Mouse (Mus musculus) erythroid progenitor cell, adult 5-6 weeks (primary cell): ENCODE data around the gene Fam126b. TPM values are rescaled to one million over a fixed set of nuclear protein-coding genes. Genes with fewer than 3 reads are reported as not detected.
"Not testable (repeated sequence)": the region's sequence is repeated elsewhere in the genome, so short reads cannot be mapped to it uniquely, and the experiment has no call there.

Experiments
- ATAC-seq: replicated peaks from 2 replicates; pipeline ENCODE4 v1.8.0; 2016; ENCODE audit warnings: moderate number of reproducible peaks, mild to moderate bottlenecking, moderate TSS enrichment, inconsistent platforms; ENCODE audit not compliant: poor library complexity, low FRiP score, severe bottlenecking
- total RNA-seq, 2 experiments: library from RNA; stranded (forward) in 1 of 2; stranded (reverse) in 1 of 2; fragments of 150-400 nt in 1 of 2; fragments of 186-747, 209-891 nt in 1 of 2; gene quantifications; 2 replicates each; pipeline versions ENCODE4 v1.2.3 to v1.2.4; 2015 to 2017; ENCODE audit warnings: low replicate concordance in 2 of 2

Fam126b gene
- total RNA-seq (2015; ENCODE audit: low replicate concordance) = 6.7 and 6.8 TPM in 2 replicates
- 8.3 and 11.0 TPM in 2 replicates for total RNA-seq (2017; ENCODE audit: low replicate concordance)

DNA sequence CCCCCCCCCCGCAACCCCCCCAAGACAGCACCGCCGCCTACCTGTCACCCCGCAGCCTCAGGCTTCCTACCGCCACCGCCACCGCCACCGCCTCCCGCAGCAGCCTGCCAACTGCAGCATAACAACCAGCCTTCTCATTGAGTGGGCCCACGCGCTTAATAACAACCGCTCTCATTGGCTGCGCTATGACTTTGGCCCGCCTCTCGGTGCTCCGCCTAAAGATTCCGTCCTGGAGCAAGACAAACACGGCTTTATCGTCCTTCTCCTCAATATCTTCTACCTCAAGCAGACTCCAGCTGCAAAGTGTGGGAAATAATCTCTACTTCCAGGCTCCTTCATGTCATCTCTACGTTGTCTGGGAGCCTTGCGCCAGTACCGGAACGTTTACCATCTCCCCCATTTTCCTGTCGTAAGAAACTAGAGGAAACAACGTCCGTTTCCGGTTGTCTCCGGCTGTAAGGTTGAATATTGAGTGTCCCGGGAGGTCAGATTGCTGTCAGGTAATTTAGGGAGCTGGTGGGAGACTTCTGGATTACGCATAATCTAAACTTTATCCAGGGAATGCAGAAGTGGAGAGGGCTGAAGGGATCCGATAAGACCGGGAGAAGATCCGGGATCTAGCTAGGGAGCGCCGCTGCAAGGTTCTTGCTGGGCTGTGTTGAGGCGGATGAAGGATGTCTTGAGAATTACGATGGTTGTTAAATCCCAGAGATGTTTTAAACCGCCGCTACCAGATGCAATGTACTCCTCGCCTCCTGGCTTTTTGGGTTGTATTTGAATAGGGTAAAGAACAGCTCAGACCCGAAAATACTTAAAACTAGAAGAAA is at the start of gene Fam126b, which contains the start of gene Ndufb3:
TSS of gene Fam126b (minus strand) at position 153 of the 827 bp plus-strand sequence.
TSS of gene Ndufb3 (plus strand) at position 214 of the 827 bp plus-strand sequence.
- ATAC-seq = peak; percentile 100

DNA sequence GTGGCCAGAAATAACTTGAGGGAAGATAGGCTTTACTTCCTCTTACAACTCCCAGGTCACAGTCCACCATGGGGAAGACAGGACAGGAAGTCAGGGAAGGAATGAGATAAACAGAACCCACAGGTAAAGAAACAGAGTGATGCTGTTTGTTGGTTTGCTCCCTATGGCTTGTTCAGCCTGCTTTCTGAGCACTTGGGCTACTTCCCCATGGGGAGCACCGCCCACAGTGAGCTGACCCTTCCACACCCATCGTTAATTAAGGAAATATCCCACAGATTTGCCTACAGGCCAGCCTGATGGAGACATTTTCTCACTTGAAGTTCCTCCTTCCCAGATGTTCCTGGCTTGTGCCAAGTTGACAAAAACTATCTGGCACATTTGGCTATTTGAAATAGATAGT is 42.7 kb upstream of the Fam126b start:
- ATAC-seq = not testable (repeated sequence)

- no peak for ATAC-seq
Measured at GRCm38 (mm10) chr1:58621996-58622748, 36.0 kb upstream of the Fam126b start.

DNA sequence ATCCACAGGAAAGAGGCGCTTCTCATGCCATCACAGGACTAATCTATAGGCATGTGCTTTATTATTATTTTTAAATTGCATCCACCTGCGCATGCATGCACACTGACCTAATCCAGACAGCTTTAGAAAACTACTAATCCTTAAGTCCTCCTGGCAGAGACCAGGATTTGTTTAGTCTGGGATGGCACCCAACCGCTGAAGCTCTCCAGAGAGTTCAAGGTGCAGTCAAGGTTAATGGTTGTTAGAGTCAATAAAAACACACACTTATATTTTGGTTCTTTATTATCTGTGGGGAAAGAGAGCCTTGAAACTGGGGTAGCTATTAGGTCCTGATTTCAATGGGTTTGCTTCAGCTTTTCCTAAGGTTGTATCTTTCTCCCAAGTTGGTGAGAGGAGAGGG is 35.1 kb upstream of the Fam126b start:
- ATAC-seq = no peak

DNA sequence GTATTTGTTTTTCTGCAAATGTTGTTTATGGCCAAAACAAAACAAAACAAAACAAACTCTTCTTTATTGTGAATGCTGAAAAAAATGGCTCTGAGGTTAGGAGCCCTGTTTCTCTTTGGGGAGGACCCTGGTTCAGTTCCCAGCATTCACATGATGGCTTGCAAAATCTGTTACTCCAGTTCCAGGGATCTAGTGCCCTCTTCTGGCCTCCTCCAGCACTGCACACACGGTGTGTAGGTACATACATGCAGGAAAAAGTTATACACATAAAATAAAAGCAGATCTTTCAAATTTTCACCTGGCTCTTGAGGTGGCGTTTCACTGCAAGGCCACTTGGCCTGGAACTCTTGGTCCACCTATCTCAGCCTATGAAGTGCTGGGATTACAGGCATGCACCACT is 32.6 kb upstream of the Fam126b start:
- no peak for ATAC-seq

DNA sequence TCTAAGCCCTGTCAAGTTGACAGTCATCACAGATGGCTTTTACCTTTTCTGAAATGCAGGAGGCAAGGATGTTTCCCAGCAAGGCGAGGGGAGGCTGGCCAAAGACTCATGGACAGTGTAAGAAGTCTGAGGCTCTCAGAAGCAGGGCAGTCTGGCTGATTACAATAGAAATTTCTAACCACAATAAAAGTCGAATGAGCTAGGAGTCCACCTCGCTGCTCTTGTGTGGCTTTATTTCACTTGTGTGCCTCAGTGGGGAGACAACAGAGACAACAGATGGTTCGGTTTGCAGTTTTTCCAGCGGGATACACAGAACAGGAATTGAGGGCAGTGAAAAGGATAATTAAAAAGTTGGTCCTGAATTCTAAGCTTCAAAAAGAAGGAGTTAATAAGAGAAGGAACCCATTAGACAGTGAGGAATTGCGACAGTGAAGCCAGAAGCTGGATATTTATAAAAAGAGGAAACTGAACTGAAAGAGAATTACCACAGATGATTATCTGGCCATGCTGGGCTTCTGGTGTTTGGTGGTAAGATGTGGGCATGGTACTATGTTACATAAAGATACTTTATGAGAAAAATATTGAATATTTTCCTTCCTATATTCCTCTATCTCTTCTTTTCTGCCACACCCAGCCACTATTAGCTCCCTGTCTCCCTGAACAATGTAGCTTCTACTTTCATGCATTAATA is 32.0 kb upstream of the Fam126b start:
- no peak for ATAC-seq

DNA sequence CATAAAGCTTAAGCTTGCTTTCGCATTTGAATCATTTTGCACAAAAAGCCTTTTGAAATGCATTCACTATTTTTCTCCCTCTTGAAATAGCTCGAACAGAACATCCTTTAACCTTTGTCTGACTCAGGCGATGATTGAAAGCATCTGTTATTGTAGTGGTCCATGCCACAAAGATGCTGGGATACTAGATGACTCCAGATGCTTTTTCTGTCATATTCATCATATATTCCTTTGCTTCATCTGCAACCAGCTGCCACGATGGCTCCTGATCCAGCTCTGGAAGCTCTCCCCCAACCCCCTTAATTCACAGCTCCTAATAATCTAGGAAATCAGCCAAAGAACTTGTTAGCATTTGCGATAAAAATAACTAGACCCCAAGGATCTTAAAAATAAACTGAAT is 31.0 kb upstream of the Fam126b start:
- ATAC-seq = no peak

- no peak for ATAC-seq
Measured at GRCm38 (mm10) chr1:58616176-58616575, 30.1 kb upstream of the Fam126b start.

- no peak for ATAC-seq
Measured at GRCm38 (mm10) chr1:58615146-58615545, 29.0 kb upstream of the Fam126b start.

GRCm38 (mm10) chr1:58614424-58614823 is 28.3 kb upstream of the Fam126b start:
- ATAC-seq = no peak

- no peak for ATAC-seq
Measured at GRCm38 (mm10) chr1:58613786-58614185, 27.7 kb upstream of the Fam126b start.

DNA sequence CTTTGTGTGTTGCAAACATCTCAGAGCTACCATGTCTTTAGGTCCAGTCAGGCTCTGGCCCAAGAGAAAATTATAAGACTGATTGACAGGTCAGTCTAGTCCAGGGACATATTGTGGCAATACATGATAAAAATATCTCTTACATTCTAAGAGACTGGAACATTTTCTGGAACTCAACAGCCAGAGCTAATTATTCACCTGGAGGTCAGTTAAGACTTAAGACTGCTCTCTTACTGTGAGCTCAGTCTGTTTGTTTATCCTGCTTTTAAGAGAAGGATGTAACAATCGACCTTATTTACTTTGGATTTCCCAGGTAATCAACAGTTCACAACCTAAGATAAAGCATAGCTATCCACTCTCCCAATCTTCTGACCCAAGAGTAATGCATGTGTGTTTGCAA is 24.5 kb upstream of the Fam126b start:
- ATAC-seq = no peak

DNA sequence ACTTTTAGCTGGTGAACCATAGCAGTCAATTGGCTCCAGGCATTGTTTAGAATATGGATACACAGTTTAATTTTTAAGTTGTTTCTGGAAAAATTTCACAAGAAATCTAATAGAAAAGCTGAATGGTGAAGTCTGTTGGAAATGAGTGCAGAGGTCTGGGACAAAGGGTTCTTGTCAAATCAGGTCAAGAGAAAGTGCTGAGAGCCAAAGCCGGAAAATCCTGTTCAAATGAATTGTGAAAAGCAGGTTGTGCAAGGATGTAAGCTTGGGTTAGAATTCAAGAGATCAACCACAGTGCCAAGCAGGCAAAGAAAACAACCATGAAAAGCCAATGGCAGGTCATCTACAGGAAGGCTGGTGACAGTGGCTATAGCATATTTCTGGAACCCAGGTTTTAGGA is 24.0 kb upstream of the Fam126b start:
- ATAC-seq = no peak

GRCm38 (mm10) chr1:58609591-58609990 is 23.5 kb upstream of the Fam126b start:
- ATAC-seq = not testable (repeated sequence)

DNA sequence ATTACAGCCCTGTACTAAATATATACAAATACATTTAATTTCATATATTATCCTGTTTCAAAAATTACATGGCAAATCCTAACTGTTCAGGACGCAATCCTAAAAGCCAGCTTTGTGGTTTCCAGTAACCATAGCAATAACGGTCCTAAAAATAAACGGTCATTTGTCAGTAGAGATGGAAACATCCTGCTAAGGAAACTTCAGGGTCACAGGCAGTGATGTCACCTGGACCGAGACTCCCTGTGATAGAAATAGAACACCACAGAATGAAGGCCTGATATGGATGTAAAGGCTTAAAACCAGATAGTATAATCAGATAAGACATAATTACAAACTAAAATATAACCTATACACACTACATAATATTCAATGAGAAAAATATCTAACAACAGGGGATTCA is 17.6 kb upstream of the Fam126b start:
- no peak for ATAC-seq

DNA sequence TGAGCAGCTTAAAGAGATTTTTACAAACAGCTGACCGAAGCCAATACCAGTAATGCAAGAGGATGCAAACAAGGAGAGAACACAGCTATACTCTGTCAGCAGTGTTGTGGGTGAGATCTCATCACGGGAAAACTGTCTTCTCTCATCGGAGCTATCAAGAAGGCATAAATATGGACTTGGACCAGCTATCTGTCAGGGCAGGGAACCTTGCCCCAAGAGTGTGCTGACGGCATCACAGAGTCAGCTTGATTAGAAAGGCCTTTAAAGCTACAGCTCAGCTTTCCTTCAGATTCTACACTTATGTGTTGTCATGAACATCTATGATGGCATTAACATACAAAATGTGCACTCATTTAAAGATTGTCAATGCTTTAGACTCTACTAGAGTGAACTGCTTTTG is 16.6 kb upstream of the Fam126b start:
- ATAC-seq = no peak

DNA sequence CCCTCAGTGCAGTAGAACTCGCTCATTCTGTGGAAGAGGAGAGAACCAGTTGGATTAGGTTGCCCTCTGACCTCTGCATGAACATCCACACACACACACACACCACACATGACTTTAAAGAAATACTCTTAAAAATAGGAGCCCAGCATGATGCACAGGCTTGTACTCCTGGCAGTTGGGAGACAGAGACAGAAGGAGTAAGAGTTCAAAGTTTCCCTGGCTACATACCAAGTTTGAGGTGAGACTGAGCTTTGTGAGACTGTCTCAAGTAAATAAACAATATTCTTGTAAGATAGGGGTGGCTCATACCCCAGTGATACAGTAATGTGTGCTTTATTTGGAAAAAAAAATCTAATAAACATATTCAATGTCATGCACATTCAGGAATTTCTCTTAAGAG is 1.4 kb upstream of the Fam126b start:
- no peak for ATAC-seq

DNA sequence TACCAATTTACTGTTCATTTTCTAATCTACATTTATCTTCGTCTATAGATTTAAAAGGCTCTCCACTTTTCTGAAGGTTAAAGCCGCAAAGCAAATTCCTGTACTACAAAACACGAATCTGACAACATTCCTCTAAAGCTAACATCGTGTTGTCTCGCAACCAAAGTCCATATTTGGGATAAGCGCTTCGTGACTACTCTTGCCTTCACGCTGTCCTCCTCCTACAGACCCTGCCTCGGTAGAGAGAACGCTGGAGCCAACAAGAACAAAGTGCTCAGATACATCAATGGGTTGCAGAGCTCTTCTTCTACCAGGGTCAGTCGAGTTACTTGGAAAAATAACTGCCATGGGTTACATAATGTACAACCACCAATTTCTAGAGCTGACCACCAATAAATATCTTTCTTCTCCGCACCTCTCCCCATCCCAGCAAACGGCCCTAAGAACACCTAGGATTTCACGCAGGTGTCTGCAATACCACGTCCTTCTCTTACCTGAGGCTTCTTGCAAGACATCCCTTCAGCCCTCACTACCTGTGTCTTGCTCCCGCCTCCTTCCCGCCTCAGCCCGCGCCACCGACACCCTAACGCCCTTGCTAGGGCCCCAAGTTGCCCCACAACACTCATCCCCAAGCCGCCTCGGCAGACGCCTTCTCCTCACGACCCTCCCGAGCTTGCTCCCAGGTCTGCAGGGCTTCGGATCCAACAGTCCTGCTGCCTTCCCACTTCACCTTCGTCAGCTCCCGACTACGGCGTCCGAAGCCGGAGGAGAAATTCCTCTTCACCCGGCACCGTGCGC is 551 bp downstream of the Fam126b start:
- peak; percentile 45; the same call in 1 of the 2 replicates for ATAC-seq

- no peak for ATAC-seq
Measured at GRCm38 (mm10) chr1:58584271-58584670, 1.9 kb downstream of the Fam126b start.

DNA sequence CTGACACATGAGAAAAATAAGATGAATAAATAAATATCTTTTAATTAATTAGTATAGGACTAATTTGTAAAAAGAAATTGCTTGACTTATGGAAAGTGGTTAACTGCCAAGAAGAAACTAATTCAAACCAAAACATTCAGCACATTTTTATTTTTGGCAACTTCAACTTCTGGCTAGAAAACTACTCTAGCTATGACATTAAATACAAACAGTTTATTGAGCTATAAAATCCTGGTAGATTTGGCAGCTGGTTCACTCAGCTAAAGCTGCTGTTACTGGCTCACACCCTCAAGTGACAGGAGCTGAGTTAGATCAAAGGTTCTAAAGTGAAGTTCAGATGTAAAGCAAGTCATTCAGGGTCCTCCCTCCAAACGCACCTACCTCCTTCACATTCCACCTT is 3.5 kb downstream of the Fam126b start:
- no peak for ATAC-seq
